Mouse (Mus musculus) neural tube, embryonic 15.5 days (tissue): ENCODE results near the gene P4ha2. TPM values are rescaled to one million over a fixed set of nuclear protein-coding genes. Genes with fewer than 3 reads are reported as not detected.

Experiments
- ATAC-seq: fragments of 200-750 bp; cut with Nextera tagmentation; 2 replicates; pipeline ENCODE4 v1.8.0; 2017; ENCODE audit warnings: mild to moderate bottlenecking, moderate TSS enrichment, moderate library complexity; ENCODE audit not compliant: low FRiP score
- H3K27ac ChIP-seq: fragments of 300-500 bp; sonication (generic); replicated peaks from 2 replicates; pipeline ENCODE4 v1.5.1; 2015; ENCODE audit warnings: mild to moderate bottlenecking, inconsistent platforms
- H3K27me3 ChIP-seq: fragments of 300-500 bp; sonication (generic); replicated peaks from 2 replicates; pipeline ENCODE4 v1.6.1; 2015; ENCODE audit warnings: inconsistent platforms
- H3K36me3 ChIP-seq: fragments of 300-500 bp; sonication (generic); 2 replicates; pipeline ENCODE4 v1.6.1; 2015; ENCODE audit warnings: inconsistent platforms
- H3K4me1 ChIP-seq: fragments of 300-500 bp; sonication (generic); 2 replicates; pipeline ENCODE4 v1.6.1; 2015; ENCODE audit warnings: inconsistent platforms
- H3K4me2 ChIP-seq: fragments of 300-500 bp; sonication (generic); 2 replicates; pipeline ENCODE4 v1.6.1; 2015; ENCODE audit warnings: inconsistent platforms, mild to moderate bottlenecking, moderate library complexity
- H3K4me3 ChIP-seq: fragments of 300-500 bp; sonication (generic); replicated peaks from 2 replicates; pipeline ENCODE4 v1.5.1; 2015; ENCODE audit warnings: mild to moderate bottlenecking, inconsistent platforms
- H3K9ac ChIP-seq: fragments of 300-500 bp; sonication (generic); replicated peaks from 2 replicates; pipeline ENCODE4 v1.6.1; 2015; ENCODE audit warnings: mild to moderate bottlenecking, inconsistent platforms
- H3K9me3 ChIP-seq: fragments of 300-500 bp; sonication (generic); replicated peaks from 2 replicates; pipeline ENCODE4 v1.6.1; 2016; ENCODE audit warnings: inconsistent platforms
- WGBS: fragments of 180-500 bp; shearing (Covaris S2); methylation state at CpG from one replicate; pipeline ENCODE4 v1.1.7; 2015; ENCODE audit warnings: mixed read lengths; 5-methylcytosine and 5-hydroxymethylcytosine counted together
- polyA plus RNA-seq: library from polyadenylated mRNA; unstranded; fragments of >200 nt; fragmentation: Nextera tagmentation; extraction: Ambion mirVana; gene quantifications from 2 replicates; pipeline ENCODE4 v1.2.1, GENCODE M21; 2015

The P4ha2 gene
- polyA plus RNA-seq, 1 experiment from 2014 or later = 16.7 TPM

GRCm38 (mm10) chr11:54091726-54092125 lies 8.2 kb upstream of the P4ha2 start:
- 64% methylated on average over 8 of the region's 8 CpGs for WGBS
- H3K36me3 ChIP-seq = no peaks in the 10 kb centered on the region
- H3K9me3 ChIP-seq = no peaks in the 10 kb centered on the region
- no peaks in the 10 kb centered on the region for H3K27me3 ChIP-seq
- H3K4me2 ChIP-seq = no peak overlapping the region
- no peak for ATAC-seq
- H3K4me1 ChIP-seq = peaks cover 9% of the 10 kb centered on the region; the same call in 1 of the 2 replicates
- no peak overlapping the region for H3K9ac ChIP-seq
- H3K4me3 ChIP-seq = no peak overlapping the region
- no peak overlapping the region for H3K27ac ChIP-seq

- no peak overlapping the region for H3K27ac ChIP-seq
- H3K27me3 ChIP-seq = no peaks in the 10 kb centered on the region
- no peak overlapping the region for H3K4me3 ChIP-seq
- peaks cover 9% of the 10 kb centered on the region; the same call in 1 of the 2 replicates for H3K4me1 ChIP-seq
- H3K9me3 ChIP-seq = no peaks in the 10 kb centered on the region
- no peaks in the 10 kb centered on the region for H3K36me3 ChIP-seq
- no peak for ATAC-seq
- H3K4me2 ChIP-seq = no peak overlapping the region
- 68% methylated on average over 7 of the region's 7 CpGs for WGBS
- H3K9ac ChIP-seq = no peak overlapping the region
These were observed 7.7 kb upstream of the P4ha2 start for GRCm38 (mm10) chr11:54092188-54092587.

- Histone ChIP-seq H3K9ac (no peak overlapping the region), H3K9me3 (no peaks in the 10 kb centered on the region), H3K4me3 (no peak overlapping the region), H3K4me1 (peaks cover 9% of the 10 kb centered on the region; the same call in 1 of the 2 replicates), H3K27ac (no peak overlapping the region), H3K27me3 (no peaks in the 10 kb centered on the region), H3K36me3 (no peaks in the 10 kb centered on the region), H3K4me2 (no peak overlapping the region)
- 6% methylated on average over 3 of the region's 3 CpGs for WGBS
- no peak for ATAC-seq
These were observed 6.9 kb upstream of the P4ha2 start for GRCm38 (mm10) chr11:54093000-54093399.

DNA sequence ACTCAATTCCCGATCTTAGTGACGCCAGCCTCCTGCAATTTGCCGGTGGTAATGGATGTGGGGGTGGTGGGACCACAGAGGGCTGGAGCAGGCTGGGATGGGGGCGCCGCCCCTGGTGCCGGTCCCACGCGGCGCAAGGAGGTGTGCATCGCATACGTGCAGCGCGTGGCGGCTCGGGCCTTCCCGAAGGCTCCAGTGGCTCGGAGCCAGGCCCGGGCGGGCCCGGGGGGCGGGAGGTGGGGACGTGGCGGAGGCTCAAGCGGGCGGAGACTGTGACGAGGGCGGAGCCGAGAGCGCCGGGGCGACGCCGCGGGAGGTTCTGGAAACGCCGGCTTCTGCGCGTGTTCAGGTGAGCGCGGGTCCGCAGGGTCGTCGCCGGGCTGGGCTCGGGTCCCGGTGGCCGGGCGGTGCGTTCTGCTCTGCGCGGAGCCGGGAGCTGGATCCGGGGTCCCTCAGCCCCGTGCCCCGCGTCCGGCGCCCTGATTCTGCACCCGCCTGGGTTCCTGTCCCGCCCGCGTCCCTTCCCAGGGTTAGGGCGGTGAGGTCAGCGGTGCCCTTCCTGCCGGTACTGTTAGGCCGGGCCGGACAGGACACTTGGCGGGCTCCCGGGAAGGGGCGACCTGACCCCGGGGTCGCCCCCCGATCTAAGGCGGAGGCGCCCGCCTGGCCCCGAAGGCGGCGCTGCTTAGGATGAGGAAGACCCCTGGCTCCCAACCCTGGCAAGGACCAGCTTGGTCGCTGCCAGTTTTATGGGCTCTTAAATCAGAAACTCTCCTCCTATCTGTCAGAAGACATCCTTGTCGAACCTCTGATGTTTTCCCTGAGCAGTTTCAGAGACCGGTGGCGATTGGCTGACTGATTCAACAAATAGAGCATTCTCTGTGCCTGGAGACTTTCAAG lies 1.0 kb downstream of the P4ha2 start:
- peaks cover 21% of the 10 kb centered on the region for H3K4me1 ChIP-seq
- H3K27ac ChIP-seq = no peak overlapping the region
- peak; percentile 92 for ATAC-seq
- peak overlapping the region; percentile 65 for H3K9ac ChIP-seq
- H3K36me3 ChIP-seq = no peaks in the 10 kb centered on the region
- no peaks in the 10 kb centered on the region for H3K9me3 ChIP-seq
- WGBS = under 1% methylated on average over 83 of the region's 83 CpGs
- peak overlapping the region; percentile 53 for H3K4me3 ChIP-seq
- peak overlapping the region; percentile 99 for H3K4me2 ChIP-seq
- H3K27me3 ChIP-seq = no peaks in the 10 kb centered on the region

GRCm38 (mm10) chr11:54101701-54102100 lies 1.8 kb downstream of the P4ha2 start:
- WGBS = 72% methylated on average over 9 of the region's 9 CpGs
- Histone ChIP-seq H3K4me1 (peaks cover 24% of the 10 kb centered on the region), H3K4me3 (peak overlapping the region; percentile 53), H3K27ac (no peak overlapping the region), H3K36me3 (no peaks in the 10 kb centered on the region), H3K9ac (peak overlapping the region; percentile 65; the same call in 1 of the 2 replicates), H3K4me2 (peak overlapping the region; percentile 99), H3K9me3 (no peaks in the 10 kb centered on the region), H3K27me3 (no peaks in the 10 kb centered on the region)
- no peak for ATAC-seq

GRCm38 (mm10) chr11:54102706-54103449 lies 3.0 kb downstream of the P4ha2 start:
- WGBS = 78% methylated on average over 10 of the region's 10 CpGs
- Histone ChIP-seq H3K36me3 (no peaks in the 10 kb centered on the region), H3K9me3 (no peaks in the 10 kb centered on the region), H3K27me3 (no peaks in the 10 kb centered on the region), H3K4me3 (no peak overlapping the region), H3K27ac (no peak overlapping the region), H3K4me2 (no peak overlapping the region), H3K9ac (no peak overlapping the region), H3K4me1 (peaks cover 32% of the 10 kb centered on the region)
- ATAC-seq = no peak

DNA sequence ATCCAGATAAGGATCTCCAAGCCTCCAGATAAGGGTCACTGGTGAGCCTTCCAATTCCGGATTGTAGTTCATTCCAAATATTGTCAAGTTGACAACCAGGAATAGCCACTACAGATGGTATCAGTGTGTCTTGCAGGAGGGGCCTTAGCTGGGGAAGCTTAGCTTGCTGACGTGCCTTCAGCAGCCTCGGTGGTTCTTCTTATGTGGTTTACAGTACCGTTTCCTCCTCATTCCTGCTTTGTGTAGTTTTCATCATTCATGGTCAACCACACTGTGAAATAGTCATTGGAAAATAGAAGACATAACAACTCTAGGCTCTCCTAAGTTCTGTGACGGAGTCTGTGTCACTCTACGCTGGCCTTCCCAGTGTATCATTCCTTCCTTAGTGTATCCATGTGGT lies 5.1 kb downstream of the P4ha2 start:
- 96% methylated on average over 6 of the region's 6 CpGs for WGBS
- Histone ChIP-seq H3K27ac (no peak overlapping the region), H3K36me3 (no peaks in the 10 kb centered on the region), H3K9ac (no peak overlapping the region), H3K4me3 (no peak overlapping the region), H3K4me2 (no peak overlapping the region), H3K27me3 (no peaks in the 10 kb centered on the region), H3K4me1 (peaks cover 35% of the 10 kb centered on the region), H3K9me3 (no peaks in the 10 kb centered on the region)
- no peak for ATAC-seq

DNA sequence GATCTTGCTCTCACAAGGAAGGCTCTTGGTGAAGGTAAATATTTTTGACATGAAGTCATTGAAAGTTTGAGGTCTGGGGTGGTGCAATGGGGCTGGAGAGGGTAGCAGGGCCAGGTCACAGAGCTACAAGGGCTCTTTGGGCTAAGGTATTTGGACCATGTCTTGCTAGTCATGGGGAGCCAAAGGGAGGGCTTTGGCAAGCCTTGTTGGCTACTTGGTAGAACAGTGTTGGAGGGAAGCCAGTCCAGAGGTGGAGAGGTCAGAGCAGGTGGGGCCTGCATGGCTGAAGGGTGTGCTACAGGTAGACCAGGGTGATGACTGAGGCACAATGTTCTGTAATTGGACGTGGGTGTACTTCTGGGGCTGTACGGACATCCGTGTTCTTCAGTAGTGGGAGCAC lies 6.8 kb downstream of the P4ha2 start:
- H3K36me3 ChIP-seq = no peaks in the 10 kb centered on the region; the same call in 1 of the 2 replicates
- H3K27me3 ChIP-seq = no peaks in the 10 kb centered on the region
- peaks cover 24% of the 10 kb centered on the region for H3K4me1 ChIP-seq
- WGBS = 92% methylated on average over 3 of the region's 3 CpGs
- ATAC-seq = no peak
- no peaks in the 10 kb centered on the region for H3K9me3 ChIP-seq
- peak overlapping the region; percentile 58; the same call in 1 of the 2 replicates for H3K27ac ChIP-seq
- no peak overlapping the region for H3K9ac ChIP-seq
- no peak overlapping the region for H3K4me3 ChIP-seq
- no peak overlapping the region for H3K4me2 ChIP-seq

DNA sequence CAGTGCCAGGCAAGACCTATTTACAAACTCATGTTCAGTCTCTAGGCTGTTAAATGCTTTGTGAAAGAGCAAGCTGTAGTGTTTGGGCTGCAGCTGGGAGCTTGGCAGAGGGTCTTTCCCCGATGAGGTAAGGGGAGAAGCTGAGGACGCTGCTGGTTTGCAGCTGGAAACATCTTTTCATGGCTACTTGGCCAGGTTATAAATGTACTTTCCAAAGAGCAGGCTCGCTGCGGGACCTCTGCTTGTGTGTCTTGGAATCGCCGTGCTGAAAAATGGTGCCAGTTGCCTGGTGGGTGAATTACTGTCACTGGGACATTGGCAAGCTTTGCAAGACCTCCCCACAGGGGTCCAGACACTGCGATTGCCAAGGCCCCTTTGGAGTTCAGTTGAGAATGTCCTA lies 7.3 kb downstream of the P4ha2 start:
- Histone ChIP-seq H3K36me3 (no peaks in the 10 kb centered on the region; the same call in 1 of the 2 replicates), H3K4me2 (no peak overlapping the region), H3K9ac (no peak overlapping the region), H3K4me1 (peaks cover 26% of the 10 kb centered on the region), H3K27ac (peak overlapping the region; percentile 58; the same call in 1 of the 2 replicates), H3K27me3 (no peaks in the 10 kb centered on the region), H3K4me3 (no peak overlapping the region), H3K9me3 (no peaks in the 10 kb centered on the region)
- 34% methylated on average over 7 of the region's 7 CpGs for WGBS
- ATAC-seq = 0 out of 2 replicates have a peak, but pooled peaks have one; percentile 8

GRCm38 (mm10) chr11:54108131-54108530 lies 8.2 kb downstream of the P4ha2 start:
- no peak overlapping the region for H3K9ac ChIP-seq
- no peaks in the 10 kb centered on the region; the same call in 1 of the 2 replicates for H3K36me3 ChIP-seq
- peaks cover 33% of the 10 kb centered on the region for H3K4me1 ChIP-seq
- H3K4me2 ChIP-seq = no peak overlapping the region
- no peak overlapping the region for H3K4me3 ChIP-seq
- no peaks in the 10 kb centered on the region for H3K27me3 ChIP-seq
- no peak overlapping the region for H3K27ac ChIP-seq
- WGBS = 62% methylated on average over 3 of the region's 3 CpGs
- no peaks in the 10 kb centered on the region for H3K9me3 ChIP-seq
- ATAC-seq = no peak

DNA sequence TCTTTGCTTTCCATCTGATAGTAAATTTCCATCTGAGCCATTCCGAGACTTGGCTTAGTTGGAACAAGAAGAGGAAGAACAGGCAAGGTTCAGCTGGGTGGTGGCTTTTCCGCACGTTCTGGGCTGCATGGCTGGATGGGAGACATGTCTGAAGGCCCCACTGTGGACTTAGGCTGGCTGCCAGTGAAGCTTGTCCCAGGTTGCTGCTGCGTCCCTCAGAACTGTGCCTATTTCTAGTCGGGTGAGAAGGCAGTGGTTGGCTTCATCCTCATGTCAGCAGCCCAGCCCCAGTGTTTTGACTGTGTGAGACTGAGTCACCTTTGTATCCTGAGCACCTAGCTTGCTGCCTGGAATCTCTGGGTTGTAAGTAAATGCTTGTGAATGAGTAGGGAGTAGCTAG lies 9.0 kb downstream of the P4ha2 start:
- H3K9me3 ChIP-seq = no peaks in the 10 kb centered on the region
- no peak overlapping the region for H3K9ac ChIP-seq
- no peak overlapping the region for H3K4me3 ChIP-seq
- H3K4me1 ChIP-seq = peaks cover 40% of the 10 kb centered on the region
- H3K36me3 ChIP-seq = no peaks in the 10 kb centered on the region; the same call in 1 of the 2 replicates
- H3K4me2 ChIP-seq = no peak overlapping the region
- 76% methylated on average over 5 of the region's 5 CpGs for WGBS
- no peaks in the 10 kb centered on the region for H3K27me3 ChIP-seq
- no peak for ATAC-seq
- H3K27ac ChIP-seq = no peak overlapping the region
